Mouse (Mus musculus): ENCODE data around the gene Aagab.

DNA sequence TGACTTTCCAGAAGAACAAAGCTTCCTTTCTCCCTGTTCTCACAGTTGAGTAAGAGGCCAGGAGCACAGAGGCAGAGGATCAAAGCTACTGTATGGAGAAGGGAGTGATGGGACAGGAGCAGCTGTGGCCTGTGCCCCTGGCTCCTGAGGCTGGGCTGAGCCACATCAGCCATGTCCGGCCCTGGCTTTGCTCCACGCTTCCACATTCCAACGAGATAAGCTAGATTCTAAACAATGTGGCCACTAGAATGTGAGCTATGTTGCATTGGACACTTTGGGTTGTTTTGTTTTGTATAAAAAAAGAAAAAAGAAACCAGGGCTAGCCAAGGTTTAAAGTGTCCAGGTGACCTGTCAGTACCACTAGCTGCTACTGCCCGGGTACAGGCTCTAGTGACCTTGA lies 54.7 kb downstream of the Aagab start:
- TF ChIP-seq CTCF (IDR thresholded peaks at IDR 0.05; ENCODE audit: low read depth): no peak
- no peak for TF ChIP-seq EP300 (IDR thresholded peaks at IDR 0.05; ENCODE audit: low read depth)
